Mouse (Mus musculus) cortical plate, adult 2 months (tissue): ENCODE data around the gene Zmiz1.

Experiments used
- CTCF ChIP-seq: fragments of 200-500 bp; IDR thresholded peaks from 2 replicates; pipeline ENCODE4 v1.5.1; 2011; ENCODE audit warnings: mild to moderate bottlenecking, control low read depth, low read length; ENCODE audit not compliant: insufficient read depth; ENCODE audit errors: extremely low read depth
- POLR2A ChIP-seq: fragments of 200-500 bp; IDR thresholded peaks from 2 replicates; pipeline ENCODE4 v1.6.1; 2011; ENCODE audit warnings: mild to moderate bottlenecking, low read length, control low read depth; ENCODE audit not compliant: insufficient read depth; ENCODE audit errors: extremely low read depth

- TF ChIP-seq CTCF: no peak
- no peak for TF ChIP-seq POLR2A
Measured at GRCm38 (mm10) chr14:25422946-25423345, 36.0 kb upstream of the Zmiz1 start.
